Mouse (Mus musculus) 416B (cell line): ENCODE data around the gene H2-T23.

Source experiments
- DNase-seq: peaks from one replicate; pipeline ENCODE4 v3.0.0; 2011; ENCODE audit warnings: low read depth

H2-T23 gene

DNA sequence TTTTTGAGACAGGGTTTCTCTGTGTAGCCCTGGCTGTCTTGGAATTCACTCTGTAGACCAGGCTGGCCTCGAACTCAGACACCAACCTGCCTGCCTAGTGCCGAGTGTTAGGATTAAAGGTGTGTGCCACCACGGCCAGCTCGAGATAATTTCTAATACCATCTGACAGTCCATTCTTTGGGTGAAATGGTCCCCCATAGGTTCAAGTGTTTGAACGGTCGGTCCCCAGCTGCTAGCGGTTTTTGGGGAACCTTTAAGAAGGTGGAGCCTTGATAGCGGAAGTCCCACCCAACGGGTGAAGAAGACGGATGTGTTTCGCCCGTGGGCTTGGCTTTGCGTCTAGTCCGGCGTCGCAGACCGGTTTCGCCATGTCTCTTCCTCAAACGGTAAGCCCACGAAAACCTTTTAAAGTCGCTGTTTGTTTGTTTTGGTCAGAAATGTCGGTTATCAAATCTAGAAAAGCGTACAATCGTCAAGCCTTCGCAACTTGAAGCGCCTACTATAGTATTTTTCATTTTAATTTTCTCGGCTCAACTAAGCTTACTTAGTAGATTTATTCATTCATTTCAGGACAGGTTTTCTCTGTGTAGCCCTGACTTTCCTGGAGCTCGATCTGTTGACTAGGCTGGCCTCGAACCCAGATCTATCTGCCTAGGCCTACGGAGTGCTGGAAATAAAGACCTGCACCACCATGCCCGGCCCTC is 38.3 kb downstream of the H2-T23 start:
- peak; percentile 95 for DNase-seq

- DNase-seq = peak; percentile 88
Observed at GRCm38 (mm10) chr17:35993675-35994074, 39.0 kb downstream of the H2-T23 start.

DNA sequence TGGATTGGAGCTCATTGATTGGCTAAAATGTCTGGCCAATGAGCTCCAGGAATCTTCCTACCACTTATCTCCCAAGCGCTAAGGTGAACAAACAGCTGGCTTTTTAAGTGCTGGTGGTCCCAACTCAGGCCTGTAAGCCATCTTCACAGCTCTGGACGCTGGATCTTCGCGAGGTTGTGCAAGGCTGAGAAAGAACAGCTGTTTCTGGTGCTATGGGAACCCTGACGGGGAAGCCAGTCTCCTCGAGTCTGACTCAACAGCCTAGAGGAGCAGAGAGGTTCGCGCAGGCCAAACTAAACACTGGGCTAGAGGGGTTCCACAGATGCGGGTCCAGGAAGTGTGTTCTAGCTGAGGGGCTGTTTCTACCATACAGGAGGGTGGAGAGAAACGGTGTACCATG is 40.9 kb downstream of the H2-T23 start:
- DNase-seq = no peak

DNA sequence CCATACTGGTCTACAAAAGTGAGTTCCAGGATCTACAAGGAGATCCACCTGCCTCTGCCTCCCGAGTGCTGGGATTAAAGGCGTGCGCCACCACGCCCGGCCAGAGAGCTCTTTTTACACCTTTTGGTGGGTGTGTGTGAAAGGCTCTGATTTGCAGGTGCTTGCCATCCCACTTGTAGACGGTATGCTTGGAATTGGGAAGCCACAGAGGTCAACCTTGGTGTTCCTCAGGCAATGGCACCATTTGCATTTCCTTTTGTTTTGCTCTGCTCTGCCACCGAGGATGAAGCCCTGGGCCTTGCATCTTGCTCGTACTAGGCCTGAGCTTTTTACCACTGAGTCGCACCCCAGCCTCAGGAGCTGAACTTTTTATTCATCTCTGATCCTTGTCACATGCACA is 50.9 kb downstream of the H2-T23 start:
- no peak for DNase-seq

DNA sequence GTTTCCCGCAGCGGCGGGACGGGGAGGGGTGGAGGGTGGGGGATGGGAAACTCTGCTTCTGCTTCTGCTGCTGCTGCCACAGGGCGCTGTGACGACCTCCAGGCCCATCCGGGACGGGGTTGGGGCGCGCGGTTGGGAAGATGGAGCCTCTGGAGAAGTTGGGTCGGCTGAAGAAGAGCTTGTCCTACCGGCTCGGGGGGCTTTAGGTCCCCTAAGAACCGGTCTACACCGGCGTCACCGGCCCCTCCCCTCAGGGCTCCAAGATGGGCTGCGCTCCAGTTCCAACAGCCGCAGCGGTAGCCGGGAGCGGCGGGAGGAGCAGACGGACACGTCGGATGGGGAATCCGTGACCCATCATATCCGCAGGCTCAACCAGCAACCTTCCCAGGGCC is 52.3 kb downstream of the H2-T23 start:
- DNase-seq = no peak
